Mouse (Mus musculus) spleen, embryonic (tissue): Measurements from ENCODE around the gene Cda.

Experiments
- CTCF ChIA-PET: fragments of 350-600 bp; sonication (Branson Sonifier 250); formaldehyde crosslinking; loops from one replicate; lab custom pipeline; 2022; lab: Charles Lee

Gene Cda

DNA sequence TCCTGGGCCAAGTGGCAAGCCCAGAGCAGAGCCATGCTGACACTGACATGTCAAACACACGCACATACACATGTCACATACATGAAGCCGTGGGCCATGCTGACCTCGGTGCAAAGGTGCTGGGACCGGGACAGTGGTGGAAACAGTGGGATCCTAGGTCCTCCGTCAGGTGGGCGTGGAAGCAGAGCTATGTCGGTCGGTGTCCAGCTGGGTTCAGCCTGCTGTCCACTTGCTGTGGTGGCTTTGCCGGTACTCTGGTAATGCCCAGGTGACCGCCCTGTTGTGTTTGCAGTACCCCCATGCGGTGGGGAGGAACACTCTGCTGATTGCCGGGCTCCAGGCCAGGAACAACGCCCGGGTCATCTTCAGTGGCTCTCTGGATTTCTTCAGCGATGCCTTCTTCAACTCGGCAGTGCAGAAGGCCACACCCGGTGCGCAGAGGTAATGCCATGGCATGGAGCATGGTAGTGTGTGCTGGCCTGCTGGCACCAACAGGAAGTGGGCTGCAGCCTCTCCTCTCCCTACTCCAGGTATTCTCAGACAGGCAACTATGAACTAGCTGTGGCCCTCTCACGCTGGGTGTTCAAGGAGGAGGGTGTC lies 57.4 kb downstream of the Cda start:
- CTCF ChIA-PET: interaction anchor here (0.6 kb wide), 1 partner anchor 9 kb away, joined by 12 read pairs; no protein-coding TSS in a partner anchor

DNA sequence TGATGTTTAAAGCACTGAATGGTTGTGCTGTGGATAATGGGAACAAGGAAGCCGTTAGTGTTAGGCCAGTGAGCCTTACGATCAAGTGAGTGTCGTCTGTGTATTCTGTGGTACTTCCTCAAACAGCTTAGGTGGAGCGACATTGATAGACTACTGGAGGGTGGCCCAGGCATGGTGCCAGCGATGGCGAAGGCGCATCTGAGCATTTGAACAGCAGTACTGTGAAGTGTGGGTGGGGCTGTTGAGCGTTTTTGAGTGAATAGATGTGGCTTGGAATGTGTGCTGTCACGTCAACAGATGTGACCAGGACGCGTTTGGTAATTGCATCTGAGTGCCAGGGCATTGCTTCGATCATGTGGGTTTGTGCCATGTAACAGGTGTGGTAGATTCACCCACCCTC lies 60.1 kb downstream of the Cda start:
- CTCF ChIA-PET: interaction anchor here (3.1 kb wide), 1 partner anchor 11 kb away, joined by 8 read pairs; no protein-coding TSS in a partner anchor

DNA sequence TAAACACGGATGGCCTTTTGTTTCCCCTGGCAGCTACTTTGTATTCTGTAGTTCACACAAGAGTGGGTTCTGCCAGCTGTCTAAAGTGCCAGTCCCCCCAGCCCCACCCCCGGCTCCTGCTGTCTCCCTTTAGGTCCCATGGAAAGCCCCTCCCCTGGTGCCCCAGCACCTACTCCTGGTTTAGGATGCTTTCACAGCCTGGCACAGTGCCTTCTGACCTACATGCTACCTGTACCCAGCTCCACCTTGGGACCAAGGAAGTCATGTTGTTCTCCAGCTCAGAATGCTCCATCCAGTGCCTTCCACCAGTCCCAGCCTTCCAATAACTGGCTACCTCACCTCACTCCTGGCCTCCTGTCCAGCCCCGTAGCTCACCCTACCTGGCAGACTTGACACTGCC lies 60.8 kb downstream of the Cda start:
- CTCF ChIA-PET: interaction anchor here (0.6 to 3.1 kb wide), 2 partner anchors 12 to 1558 kb away, joined by 3 to 8 read pairs; no protein-coding TSS in a partner anchor

DNA sequence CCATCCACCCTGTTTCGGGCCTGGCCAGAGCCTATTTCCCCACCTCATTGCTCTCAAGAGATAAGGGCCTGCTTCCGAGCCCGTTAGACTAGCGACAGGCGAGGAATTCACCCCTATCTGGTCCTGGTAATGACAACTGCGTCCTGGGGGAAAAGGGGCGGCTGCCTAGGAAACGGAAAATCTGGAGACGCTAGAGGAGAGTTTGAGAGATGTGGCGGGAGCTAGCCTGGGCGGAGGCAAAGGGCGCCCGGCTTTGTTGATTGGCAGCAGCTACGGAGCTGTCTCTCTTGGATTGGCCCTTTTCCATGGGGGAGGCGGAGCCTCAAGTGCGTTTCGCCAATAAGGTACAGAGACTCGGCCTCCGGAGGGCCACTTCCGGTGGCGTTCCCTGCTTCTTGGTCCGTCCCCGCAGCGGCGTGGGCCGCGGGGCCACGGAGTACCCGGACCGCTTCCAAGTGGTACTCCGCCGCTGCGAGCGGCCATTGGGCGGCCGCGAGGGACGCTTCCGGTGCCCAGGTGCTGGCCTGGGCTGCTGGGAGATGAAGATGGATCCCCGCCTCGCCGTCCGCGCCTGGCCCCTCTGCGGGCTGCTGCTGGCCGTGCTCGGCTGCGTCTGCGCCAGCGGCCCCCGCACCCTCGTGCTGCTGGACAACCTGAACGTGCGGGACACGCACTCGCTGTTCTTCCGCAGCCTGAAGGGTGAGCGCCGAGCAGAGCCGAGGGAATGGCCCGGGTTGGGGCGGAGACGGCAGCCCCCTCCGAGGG lies 63.3 kb downstream of the Cda start, which contains the start of gene Ddost:
Gene Ddost (plus strand): TSS at position 391 of the 765 bp plus-strand sequence.
- CTCF ChIA-PET: interaction anchor here (1.4 kb wide), 1 partner anchor 12 kb away, joined by 3 read pairs; no protein-coding TSS in a partner anchor

DNA sequence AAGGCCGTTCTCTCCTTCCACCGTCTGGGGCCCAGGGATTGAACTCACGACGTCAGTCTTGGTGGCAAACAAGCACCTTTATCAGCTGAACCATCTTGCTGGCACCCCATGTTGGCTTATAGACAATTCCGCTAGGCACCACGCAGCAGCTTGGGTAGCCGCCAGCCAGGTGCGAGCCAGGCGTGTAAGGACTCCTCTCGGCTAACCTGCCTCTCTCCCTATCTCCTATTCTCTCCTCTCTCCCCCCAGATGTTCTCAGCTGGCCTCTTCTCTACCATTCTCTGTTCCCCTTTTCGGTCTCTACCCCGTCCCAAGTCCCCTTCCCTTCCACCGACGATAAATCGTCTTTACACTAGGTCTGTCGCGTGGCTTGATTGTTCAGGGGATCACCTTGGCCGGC lies 64.0 kb downstream of the Cda start:
- CTCF ChIA-PET: no interaction called here

DNA sequence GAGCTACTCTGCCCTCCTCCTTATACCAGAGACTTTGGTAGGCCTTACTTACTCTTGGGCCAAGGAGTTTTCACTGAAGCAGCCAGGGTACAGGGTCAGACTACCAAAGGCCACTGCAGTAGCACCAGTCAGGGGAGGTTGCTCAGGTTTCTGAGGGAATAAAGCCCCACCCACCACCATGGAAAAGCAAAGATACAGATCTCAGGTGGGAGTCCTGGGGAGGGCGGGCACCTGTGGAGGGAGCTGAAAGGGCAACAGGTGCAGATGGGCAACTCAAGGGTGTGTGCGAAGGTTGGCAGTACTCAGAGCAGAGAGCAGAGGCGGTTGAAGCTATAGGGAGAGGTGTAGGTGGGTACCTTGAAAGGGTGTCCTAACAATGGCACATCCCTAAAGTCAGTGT lies 64.8 kb downstream of the Cda start:
- CTCF ChIA-PET: no interaction called here

DNA sequence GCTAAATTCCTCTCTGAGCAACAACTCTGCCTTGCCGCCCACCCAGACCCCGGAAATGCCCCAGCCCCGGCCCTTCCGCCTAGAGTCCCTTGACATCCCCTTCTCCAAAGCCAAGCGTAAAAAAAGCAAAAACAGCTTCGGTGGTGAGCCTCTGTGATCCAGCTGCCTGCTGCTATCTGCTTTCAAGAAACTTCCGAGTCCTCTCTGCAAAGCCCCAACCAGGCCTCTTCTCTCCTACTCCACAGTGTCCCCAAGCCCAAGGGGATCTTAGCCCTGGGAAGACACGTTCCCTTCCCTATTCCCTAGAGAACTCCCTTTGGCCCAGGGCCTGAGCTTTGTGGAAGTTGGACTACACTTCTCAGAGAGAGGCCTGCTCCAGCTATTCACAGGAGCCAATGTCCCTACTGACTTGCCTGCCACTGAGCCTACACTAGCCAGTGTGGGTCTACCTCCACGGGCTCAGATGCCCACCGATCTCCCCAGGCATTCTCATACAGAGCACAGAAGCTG lies 66.5 kb downstream of the Cda start:
- CTCF ChIA-PET: no interaction called here

DNA sequence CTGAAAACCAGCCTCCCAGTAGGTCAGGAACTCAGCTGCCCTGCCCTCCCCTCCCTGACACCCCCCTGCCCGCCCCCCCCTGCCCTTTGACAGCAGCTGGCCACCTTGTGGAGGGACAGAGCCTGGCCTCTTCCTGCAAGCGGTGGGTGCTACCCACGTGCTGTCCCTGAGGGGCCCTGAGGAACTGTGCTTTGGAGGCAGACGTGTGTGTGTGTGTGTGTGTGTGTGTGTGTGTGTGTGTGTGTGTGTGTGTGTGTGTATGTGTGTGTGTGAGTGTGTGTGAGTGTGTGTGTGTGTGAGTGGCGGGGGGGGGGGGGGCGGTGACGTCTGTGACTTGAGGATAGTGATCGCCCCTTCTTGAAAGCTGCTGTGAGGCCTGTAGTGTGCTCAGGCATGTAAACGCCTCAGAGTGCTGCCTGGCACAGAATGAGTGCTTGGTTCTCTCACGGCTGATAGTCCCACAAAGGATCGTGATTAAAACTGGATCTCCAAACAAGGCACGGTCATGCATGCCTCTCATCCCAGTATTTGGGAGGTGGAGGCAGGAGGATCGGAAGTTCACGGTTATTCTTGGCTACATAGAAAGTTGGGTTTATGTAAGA lies 73.7 kb downstream of the Cda start:
- CTCF ChIA-PET: interaction anchor here (0.7 kb wide), 1 partner anchor 612 kb away, joined by 6 read pairs; no protein-coding TSS in a partner anchor

DNA sequence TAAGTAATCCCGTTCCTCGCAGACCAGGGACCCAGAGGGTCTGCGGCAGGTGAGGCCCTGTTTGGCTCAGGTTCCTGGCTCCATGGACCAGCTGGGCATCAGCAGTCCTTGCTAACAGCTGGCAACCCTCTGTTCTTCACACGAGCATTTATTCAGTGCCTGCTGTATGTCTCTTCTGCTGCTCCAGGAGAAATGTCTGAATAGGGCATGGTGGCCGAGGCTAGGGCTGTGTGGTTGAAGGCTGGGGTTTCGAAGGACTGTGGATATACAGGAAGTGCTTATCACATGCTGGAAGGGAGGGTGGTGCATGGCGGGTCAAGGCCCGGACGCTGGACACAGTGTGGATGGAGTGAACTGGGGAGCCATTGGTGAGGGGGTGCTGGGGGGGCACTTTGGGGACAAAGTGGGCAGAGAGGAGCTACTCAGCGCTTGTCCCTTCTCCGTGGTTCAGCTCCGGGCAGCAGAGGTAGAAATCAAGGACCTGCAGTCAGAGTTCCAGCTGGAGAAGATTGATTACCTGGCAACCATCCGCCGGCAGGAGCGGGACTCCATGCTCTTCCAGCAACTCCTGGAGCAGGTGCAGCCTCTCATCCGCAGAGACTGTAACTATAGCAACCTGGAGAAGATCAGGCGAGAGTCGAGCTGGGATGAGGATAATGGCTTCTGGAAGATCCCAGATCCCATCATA lies 74.4 kb downstream of the Cda start:
- CTCF ChIA-PET: no interaction called here

DNA sequence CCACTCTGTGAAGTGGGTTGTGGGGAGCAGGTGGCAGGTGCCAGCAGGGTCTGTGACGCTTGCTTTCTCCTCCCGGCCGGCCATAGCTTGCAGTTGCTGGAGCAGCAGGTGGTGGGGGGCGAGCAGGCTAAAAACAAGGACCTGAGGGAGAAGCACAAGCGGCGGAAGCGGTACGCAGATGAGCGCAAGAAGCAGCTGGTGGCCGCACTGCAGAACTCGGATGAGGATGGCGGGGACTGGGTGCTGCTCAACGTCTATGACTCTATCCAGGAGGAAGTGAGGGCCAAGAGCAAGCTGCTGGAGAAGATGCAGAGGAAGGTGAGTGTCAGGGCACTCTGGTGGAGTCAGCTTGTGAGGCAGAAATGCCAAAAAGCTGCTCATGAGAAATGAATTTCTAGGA lies 75.8 kb downstream of the Cda start:
- CTCF ChIA-PET: no interaction called here

DNA sequence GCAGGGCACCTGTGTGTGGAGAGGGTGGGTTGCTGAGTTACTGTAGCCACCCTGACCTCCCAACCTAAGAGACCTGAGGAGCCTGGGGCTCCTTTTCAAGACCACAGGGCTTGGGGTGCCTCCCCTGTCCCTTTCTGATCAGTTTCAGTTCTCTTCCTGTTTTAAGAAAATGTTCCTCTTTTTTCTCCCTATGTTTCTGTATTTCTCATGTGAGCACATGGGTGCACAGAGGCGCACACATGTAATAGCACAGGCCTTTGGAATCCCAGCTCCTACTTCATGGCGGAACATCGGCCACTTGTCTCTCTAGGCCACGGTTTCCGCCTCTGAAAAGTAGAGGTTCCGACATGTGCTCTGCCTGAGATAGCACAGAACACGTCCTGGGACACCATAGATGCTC lies 79.1 kb downstream of the Cda start:
- CTCF ChIA-PET: no interaction called here
